Mouse (Mus musculus): ENCODE measurements around the gene Tcap. TPM values are rescaled to one million over a fixed set of nuclear protein-coding genes. Genes with fewer than 3 reads are reported as not detected.
A peak's percentile ranks its signal among the peaks of the same experiment; 100 is the strongest.
"Not testable (repeated sequence)": the region's sequence is repeated elsewhere in the genome, so short reads cannot be mapped to it uniquely, and the experiment has no call there.

The Tcap gene
- polyA plus RNA-seq, 2 experiments from 2014 or later = not detected

DNA sequence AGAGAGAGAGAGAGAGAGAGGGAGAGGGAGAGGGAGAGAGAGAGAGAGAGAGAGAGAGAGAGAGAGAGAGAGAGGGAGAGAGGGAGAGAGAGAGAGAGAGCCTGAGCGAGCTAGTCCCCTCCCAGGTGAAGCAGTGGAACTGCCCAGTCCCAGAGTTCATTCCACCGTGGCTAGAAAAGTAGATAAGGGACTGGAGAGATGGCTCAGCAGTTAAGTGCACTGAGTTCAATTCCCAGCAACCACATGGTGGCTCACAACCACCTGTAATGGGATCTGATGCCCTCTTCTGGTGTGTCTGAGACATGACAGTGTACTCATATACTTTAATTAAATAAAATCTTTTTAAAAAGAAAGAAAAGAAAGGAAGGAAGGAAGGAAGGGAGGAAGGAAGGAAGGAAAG is 1.2 kb upstream of the Tcap start:
- ATAC-seq = not testable (repeated sequence)

DNA sequence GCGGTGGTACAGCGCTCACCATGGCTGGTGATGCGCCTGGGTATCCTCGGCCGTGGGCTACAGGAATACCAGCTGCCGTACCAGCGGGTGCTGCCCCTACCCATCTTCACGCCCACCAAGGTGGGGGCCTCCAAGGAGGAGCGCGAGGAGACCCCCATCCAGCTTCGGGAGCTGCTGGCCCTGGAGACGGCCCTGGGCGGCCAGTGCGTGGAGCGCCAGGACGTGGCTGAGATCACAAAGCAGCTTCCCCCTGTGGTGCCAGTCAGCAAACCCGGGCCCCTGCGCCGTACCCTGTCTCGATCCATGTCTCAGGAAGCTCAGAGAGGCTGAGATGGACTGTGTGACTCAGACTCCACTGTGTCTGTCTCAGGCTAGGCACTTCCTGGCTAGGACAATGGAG is 605 bp downstream of the Tcap start:
- no peak for ATAC-seq

- ATAC-seq = no peak
Observed at GRCm38 (mm10) chr11:98384721-98385637, 1.4 kb downstream of the Tcap start.

- no peak for ATAC-seq
Observed at GRCm38 (mm10) chr11:98385638-98386585, 2.3 kb downstream of the Tcap start, which contains the start of gene Pnmt. Gene Pnmt (plus strand): TSS chr11:98386450.

GRCm38 (mm10) chr11:98386596-98386995 is 3.0 kb downstream of the Tcap start:
- ATAC-seq = no peak

DNA sequence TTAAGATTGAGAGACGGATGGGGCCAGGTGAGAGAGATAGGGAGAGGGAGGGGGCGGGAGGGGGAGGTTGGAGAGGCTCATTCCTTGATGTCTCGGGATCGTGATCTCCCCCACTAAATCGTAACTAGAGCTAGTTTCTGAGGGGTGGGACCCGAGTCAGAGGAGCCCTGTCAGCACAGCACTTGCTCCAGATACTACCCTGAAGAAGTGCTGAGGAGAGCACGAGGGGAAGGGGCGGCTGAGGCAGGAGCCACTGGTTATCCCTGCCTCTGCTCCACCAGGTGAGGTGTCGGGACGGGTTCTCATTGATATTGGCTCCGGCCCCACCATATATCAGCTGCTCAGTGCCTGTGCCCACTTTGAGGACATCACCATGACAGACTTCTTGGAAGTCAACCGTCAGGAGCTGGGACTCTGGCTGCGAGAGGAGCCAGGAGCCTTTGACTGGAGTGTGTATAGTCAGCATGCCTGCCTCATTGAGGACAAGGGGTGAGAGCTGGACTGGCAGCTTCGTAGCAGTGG is 3.5 kb downstream of the Tcap start:
- no peak for ATAC-seq

DNA sequence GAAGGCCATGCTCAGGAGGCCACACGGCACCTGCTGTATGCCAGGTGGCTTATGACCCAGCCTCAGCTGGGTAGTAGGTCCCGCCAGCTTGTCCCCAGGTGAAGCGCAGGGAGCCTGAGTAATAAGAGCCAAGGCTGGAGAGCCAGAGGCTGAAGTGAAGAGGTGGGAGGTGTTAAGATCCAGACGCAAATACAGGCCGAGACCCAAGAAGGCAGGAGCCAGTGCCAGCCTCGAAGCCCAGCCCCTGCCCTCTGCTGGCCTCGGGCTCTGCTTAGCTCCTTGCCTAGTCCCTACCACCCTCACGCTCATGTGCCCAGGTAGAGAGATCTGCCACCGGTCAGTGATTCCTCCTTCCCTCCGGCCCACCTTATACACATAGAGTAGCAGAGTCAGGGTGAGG is 4.7 kb downstream of the Tcap start:
- ATAC-seq = no peak

- ATAC-seq = no peak
Observed at GRCm38 (mm10) chr11:98389221-98389780, 5.7 kb downstream of the Tcap start.

DNA sequence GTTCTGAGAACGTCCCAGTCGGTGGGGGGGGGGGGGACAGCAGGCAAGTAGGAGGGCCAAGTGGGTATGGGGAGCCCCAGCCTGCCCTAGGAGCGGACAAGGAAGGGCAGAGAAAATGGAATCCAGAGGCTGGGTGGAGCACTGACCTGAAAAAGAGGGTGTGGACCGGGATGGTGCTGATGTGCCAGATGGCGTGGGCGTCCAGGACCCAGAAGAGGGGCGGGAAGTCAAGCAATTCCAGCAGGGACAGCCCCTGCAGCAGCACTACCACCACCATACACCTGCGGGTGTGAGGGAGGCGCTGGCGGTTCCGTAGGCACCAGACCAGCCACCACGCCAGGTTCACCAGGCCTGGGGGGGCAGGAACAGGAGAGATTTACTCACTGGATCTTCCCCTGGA is 6.5 kb downstream of the Tcap start:
- ATAC-seq = no peak

GRCm38 (mm10) chr11:98392034-98392433 is 8.4 kb downstream of the Tcap start:
- ATAC-seq = no peak

GRCm38 (mm10) chr11:98392645-98393044 is 9.0 kb downstream of the Tcap start:
- no peak for ATAC-seq

- no peak for ATAC-seq
Observed at GRCm38 (mm10) chr11:98393317-98393716, 9.7 kb downstream of the Tcap start.

DNA sequence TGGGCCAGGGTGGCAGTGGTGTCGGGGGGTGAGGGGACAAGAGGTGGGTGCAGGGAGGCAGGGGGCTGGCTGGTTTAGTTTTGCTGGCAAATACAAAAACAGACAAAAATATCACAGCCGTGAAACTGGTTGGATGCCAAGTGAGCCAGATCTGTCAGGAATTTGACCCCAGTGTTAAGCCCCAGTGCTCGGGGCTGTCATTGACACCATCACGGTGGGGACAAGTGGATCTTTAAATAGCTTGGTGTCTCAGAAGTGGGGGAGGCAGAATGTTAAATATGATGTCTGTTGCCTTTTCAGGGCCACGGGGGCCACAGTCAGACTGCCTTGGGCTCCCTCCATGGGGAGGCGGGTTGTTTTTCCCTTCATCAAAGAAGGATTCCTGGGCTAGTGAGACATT is 10.7 kb downstream of the Tcap start:
- ATAC-seq = no peak

DNA sequence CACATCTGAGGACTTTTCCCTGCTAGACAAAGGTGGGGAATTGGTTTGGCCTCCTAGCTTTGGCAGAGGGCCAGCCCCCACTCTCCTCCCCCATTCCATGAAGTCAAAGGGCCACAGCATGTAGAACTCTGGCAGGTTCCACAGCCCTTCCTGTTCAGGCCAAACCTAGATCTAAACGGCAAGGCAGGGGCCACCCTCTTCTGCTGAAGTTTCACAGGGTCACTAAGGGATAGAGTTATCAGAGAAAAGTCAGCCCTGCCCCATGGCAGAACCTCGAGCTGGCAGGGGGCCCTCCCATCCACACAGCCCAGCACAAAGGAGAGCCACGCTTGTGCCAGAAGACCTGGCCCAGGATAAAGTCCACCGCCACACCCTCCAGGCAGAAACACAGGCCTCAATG is 11.4 kb downstream of the Tcap start:
- ATAC-seq = no peak

GRCm38 (mm10) chr11:98397946-98398345 is 14.3 kb downstream of the Tcap start:
- ATAC-seq = no peak

GRCm38 (mm10) chr11:98400161-98400726 is 16.6 kb downstream of the Tcap start, which contains the start of gene Pgap3:
Gene Pgap3 (minus strand): TSS chr11:98400490.
- peak; percentile 93 for ATAC-seq

DNA sequence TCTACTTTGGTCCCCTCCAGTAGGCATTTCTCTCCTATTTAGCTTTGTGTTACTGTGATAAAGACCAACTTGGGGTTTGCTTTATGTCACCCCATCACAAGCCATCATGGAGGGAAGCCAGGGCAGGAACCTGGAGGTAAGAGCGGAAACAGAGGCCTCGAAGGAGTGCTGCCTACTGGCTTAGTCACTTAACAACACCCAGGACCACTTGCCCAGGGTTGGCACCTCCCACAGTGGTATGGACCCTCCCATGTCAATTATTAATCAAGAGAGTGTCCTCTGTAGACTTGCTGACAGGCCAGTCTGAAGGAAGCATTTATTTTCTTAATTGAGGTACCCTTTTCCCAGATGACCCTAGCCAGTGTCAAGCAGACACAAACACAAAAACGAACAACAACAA is 17.2 kb downstream of the Tcap start:
- ATAC-seq = no peak

DNA sequence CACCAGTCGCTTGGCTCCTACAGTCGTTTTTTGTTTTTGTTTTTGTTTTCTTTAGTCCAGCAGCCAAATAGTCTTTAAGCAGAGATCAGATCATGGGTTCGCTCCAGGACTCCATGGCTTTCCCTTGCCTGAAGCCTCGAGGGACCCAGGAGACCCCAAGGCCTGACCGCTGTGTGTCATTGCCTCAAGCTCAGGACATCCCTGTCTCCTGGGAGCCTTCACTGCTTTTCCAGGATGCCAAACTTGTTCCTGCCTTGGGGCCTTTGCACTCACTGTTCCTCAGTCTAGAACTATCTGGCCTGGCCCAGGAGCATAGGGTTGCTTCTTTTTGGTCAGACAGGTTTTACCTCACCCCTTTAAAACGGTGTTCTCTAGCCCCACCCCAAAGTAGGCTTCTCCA is 23.0 kb downstream of the Tcap start:
- no peak for ATAC-seq

GRCm38 (mm10) chr11:98408872-98409271 is 25.3 kb downstream of the Tcap start:
- no peak for ATAC-seq

DNA sequence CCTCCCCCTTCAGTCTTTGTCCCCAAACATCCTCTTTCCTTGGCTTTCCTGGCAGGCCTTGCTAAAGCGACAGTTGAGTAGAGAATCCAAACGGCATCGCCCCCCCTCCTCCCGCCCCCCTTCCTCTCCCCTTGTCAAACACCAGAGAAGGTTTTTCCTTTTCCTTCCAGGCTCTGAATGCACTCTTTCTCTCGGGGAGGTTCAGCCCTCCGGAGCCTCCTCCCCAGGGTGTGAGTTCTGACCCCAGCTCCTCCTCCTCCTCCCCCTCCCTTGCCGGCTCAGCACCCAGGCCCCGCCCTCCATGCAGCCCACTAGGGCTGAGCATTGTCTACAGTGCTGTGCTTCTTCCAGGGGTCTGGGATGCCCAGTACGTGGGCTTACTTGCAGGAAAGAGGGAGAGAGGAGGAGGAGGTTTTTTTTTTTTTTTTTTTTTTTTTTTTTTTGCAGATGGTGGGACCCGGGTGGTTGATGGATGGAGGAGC is 25.8 kb downstream of the Tcap start:
- ATAC-seq = no peak

GRCm38 (mm10) chr11:98412273-98412796 is 28.7 kb downstream of the Tcap start, which contains the start of gene Erbb2:
Gene Erbb2 (plus strand): TSS chr11:98412470.
- no peak for ATAC-seq

GRCm38 (mm10) chr11:98412797-98413301 is 29.2 kb downstream of the Tcap start:
- no peak for ATAC-seq
